ENCODE assay signal across 8 mouse cellular contexts in genomic region chr4:128806043-128806826, GRCm38 (mm10). TPM values are rescaled to one million over a fixed set of nuclear protein-coding genes. Genes with fewer than 3 reads are reported as not detected.
A peak's percentile ranks its signal among the peaks of the same experiment; 100 is the strongest.
DNase-seq lines count a peak whose midpoint lies in the region; ATAC-seq lines count a peak whose summit lies in the region.

Zfp362 (minus strand) TSS chr4:128806045.

- intact Hi-C loops in left cerebral cortex, postnatal 36 days (cut with DNase I) = no loop called here

- no peaks in the 10 kb centered on the region for H3K36me3 ChIP-seq in forebrain, embryonic 11.5 days (ENCODE audit: control insufficient read depth, insufficient read depth, low read length)
- H3K36me3 ChIP-seq in midbrain, embryonic 11.5 days (ENCODE audit: control insufficient read depth, insufficient read depth, low read length) = no peaks in the 10 kb centered on the region
- no peaks in the 10 kb centered on the region for H3K36me3 ChIP-seq in splenic B cell, adult 2 months (ENCODE audit: control insufficient read depth, insufficient read depth, low read length, poor library complexity, severe bottlenecking)

- peak within 1 kb of the TSS; percentile 83 for H3K4me2 ChIP-seq in forebrain, embryonic 11.5 days (ENCODE audit: low read depth, low read length, severe bottlenecking)
- H3K4me2 ChIP-seq in midbrain, embryonic 11.5 days = peak within 1 kb of the TSS; percentile 78

- H3K27ac ChIP-seq in forebrain, embryonic 11.5 days (ENCODE audit: low read depth, low read length) = peak within 1 kb of the TSS; percentile 85
- H3K27ac ChIP-seq in midbrain, embryonic 11.5 days (ENCODE audit: low read depth, low read length) = peak within 1 kb of the TSS; percentile 96

- peaks cover 21% of the 10 kb centered on the region for H3K4me1 ChIP-seq in forebrain, embryonic 11.5 days (replicated peaks; ENCODE audit: control insufficient read depth, insufficient read depth, low read length)
- H3K4me1 ChIP-seq in midbrain, embryonic 11.5 days (ENCODE audit: control insufficient read depth, insufficient read depth, low read length) = peaks cover 30% of the 10 kb centered on the region

- ATAC-seq in forebrain, embryonic 11.5 days (replicated peaks; ENCODE audit: low FRiP score) = peak; percentile 55
- ATAC-seq in midbrain, embryonic 11.5 days (ENCODE audit: low FRiP score) = peak; percentile 79

- 1% methylated on average over 47 of the region's 111 CpGs for WGBS in forebrain, embryonic 11.5 days
- under 1% methylated on average over 50 of the region's 111 CpGs for WGBS in midbrain, embryonic 11.5 days

- peak within 1 kb of the TSS; percentile 99 for H3K4me3 ChIP-seq in forebrain, embryonic 11.5 days (ENCODE audit: low read depth, low read length)
- peak within 1 kb of the TSS; percentile 99 for H3K4me3 ChIP-seq in midbrain, embryonic 11.5 days (ENCODE audit: low read depth, low read length)

- DNase-seq in gastrocnemius, adult 18-20 months (ENCODE audit: low spot score) = peak; percentile 25
- no peak for DNase-seq in gastrocnemius, adult 8-10 months (ENCODE audit: low spot score in 2 of 2)
- peak; percentile 56 to 76 for DNase-seq in adrenal gland, postnatal 36 days
- DNase-seq in forebrain, embryonic 11.5 days (ENCODE audit: low spot score) = peak; percentile 88
- peak; percentile 66 for DNase-seq in heart, postnatal 4 days
- DNase-seq in left cerebral cortex, postnatal 36 days (ENCODE audit: low spot score in 2 of 2) = peak; percentile 53 to 64
- peak; percentile 96 for DNase-seq in midbrain, embryonic 11.5 days (ENCODE audit: low spot score, missing footprints)
- DNase-seq in splenic B cell, adult 2 months (ENCODE audit: low read depth, low spot score) = peak; percentile 64

- no peaks in the 10 kb centered on the region for H3K9me3 ChIP-seq in forebrain, embryonic 11.5 days (ENCODE audit: control insufficient read depth, low read length)
- H3K9me3 ChIP-seq in midbrain, embryonic 11.5 days (ENCODE audit: control insufficient read depth, low read length) = no peaks in the 10 kb centered on the region

- H3K27me3 ChIP-seq in forebrain, embryonic 11.5 days (ENCODE audit: control insufficient read depth, insufficient read depth, low read length) = no peaks in the 10 kb centered on the region
- no peaks in the 10 kb centered on the region for H3K27me3 ChIP-seq in midbrain, embryonic 11.5 days (ENCODE audit: control insufficient read depth, insufficient read depth, low read length)
- H3K27me3 ChIP-seq in splenic B cell, adult 2 months (ENCODE audit: control insufficient read depth, insufficient read depth, low read length, poor library complexity, severe bottlenecking) = no peaks in the 10 kb centered on the region

- peak within 1 kb of the TSS; percentile 98 for H3K9ac ChIP-seq in forebrain, embryonic 11.5 days (ENCODE audit: low read length)
- H3K9ac ChIP-seq in midbrain, embryonic 11.5 days (ENCODE audit: low read length) = peak within 1 kb of the TSS; percentile 99

RNA-seq across cellular contexts. Expression of gene Zfp362, which starts in this region (rescaled TPM):
- total RNA-seq in gastrocnemius, adult 18-20 months (2021) = 1 to 10 TPM; 9.7 TPM
- total RNA-seq in gastrocnemius, adult 8-10 months (2022) = 1 to 10 TPM; 7.9 to 9.0 (median 8.6) TPM
- total RNA-seq in adrenal gland, postnatal 36 days (2021) = 10 to 100 TPM; 26.8 TPM
- 53.0 and 55.2 TPM in 2 replicates for polyA plus RNA-seq in forebrain, embryonic 11.5 days (2014; fragmentation: Nextera tagmentation; extraction: Ambion mirVana)
- total RNA-seq in heart, postnatal 4 days (2021) = 10 to 100 TPM; 33.9 to 34.4 TPM
- total RNA-seq in left cerebral cortex, postnatal 36 days (2021) = 10 to 100 TPM; 30.0 to 31.6 TPM
- 30.1 and 31.7 TPM in 2 replicates for polyA plus RNA-seq in midbrain, embryonic 11.5 days (2014; fragmentation: Nextera tagmentation; extraction: Ambion mirVana)

Comparison
In these comparisons a context has a peak if more than half of its experiments do, and no peak if none do; other contexts are left out.
1. DNase-seq: peak in gastrocnemius, adult 18-20 months (single experiment), adrenal gland, postnatal 36 days (2 of 2), forebrain, embryonic 11.5 days (single experiment), heart, postnatal 4 days (single experiment), left cerebral cortex, postnatal 36 days (2 of 2), midbrain, embryonic 11.5 days (single experiment) and splenic B cell, adult 2 months (single experiment); none in gastrocnemius, adult 8-10 months (0 of 2).